Mouse (Mus musculus) ES-Bruce4 (cell line): ENCODE measurements around the gene Lrp11.

Experiments used
- CTCF ChIP-seq: IDR thresholded peaks from one replicate; pipeline ENCODE4 v1.8.1; 2011; ENCODE audit warnings: low read depth, low read length
- EP300 ChIP-seq: IDR thresholded peaks from 2 replicates; pipeline ENCODE4 v1.6.1; 2011; ENCODE audit warnings: low read depth, low read length; ENCODE audit not compliant: insufficient read depth
- POLR2A ChIP-seq: IDR thresholded peaks from one replicate; pipeline ENCODE4 v1.8.1; 2011; ENCODE audit warnings: low read length; ENCODE audit not compliant: insufficient read depth

DNA sequence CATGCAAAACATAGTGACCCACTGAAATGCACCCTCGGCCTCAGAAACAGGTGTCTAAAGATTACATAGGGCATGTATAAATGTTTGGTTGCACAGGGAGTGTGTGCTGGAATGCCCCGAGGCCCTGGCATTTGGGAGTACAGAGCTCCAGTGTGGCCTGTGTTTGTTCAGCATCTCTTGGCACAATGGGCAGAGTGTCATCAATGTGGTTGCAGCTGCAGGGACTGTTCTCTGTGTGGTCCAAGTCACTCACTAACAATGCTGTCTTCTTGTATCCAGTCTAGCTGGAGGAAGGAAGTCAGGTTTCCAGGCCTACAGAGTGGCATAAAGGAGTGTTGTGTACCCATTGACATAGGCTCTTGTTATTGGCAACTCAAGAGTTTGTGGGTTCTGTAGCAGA is 15.6 kb downstream of the Lrp11 start:
- TF ChIP-seq CTCF (no peak), POLR2A (no peak), EP300 (no peak)
